Mouse (Mus musculus) liver, postnatal 0 days (tissue): ENCODE measurements around the gene 5330417C22Rik.

Experiments
- CTCF ChIP-seq: sonication (generic); IDR thresholded peaks from 2 replicates; pipeline ENCODE4 v1.5.1; 2016; ENCODE audit warnings: antibody characterized with exemption, low read depth
- EP300 ChIP-seq: IDR thresholded peaks from 2 replicates; pipeline ENCODE4 v1.6.1; 2016; ENCODE audit warnings: antibody characterized with exemption, low read depth, mild to moderate bottlenecking

DNA sequence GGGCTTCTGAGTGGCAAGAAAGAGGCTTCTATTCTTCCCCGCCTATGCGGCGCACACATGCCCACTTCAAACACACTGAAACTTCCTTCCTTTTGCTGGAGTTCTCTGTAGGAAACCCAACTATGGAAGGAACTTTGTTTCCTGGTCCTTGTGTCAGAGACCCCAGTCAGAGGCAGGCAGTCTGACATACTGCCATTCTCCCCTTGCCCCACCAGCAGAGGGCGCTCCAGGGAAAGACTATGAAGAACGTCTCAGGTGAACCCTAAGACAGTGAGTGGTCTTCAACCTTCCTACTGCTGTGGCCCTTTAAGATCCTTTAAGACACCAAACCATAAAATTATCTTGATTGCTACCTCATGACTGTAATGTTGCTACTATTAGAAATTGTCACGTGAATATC is 69.9 kb downstream of the 5330417C22Rik start:
- TF ChIP-seq CTCF (peak; percentile 86), EP300 (no peak)
